Mouse (Mus musculus) liver, embryonic 16.5 days (tissue): ENCODE measurements around the gene Npas2. TPM values are rescaled to one million over a fixed set of nuclear protein-coding genes. Genes with fewer than 3 reads are reported as not detected.

Source experiments
- ATAC-seq: fragments of 200-750 bp; cut with Nextera tagmentation; 2 replicates; pipeline ENCODE4 v1.8.0; 2017; ENCODE audit warnings: low read depth, mild to moderate bottlenecking, moderate number of reproducible peaks, moderate library complexity
- H3K27ac ChIP-seq: fragments of 300-500 bp; sonication (generic); 2 replicates; pipeline ENCODE4 v1.5.1; 2014; ENCODE audit warnings: mild to moderate bottlenecking, low read length
- H3K27me3 ChIP-seq: fragments of 300-500 bp; sonication (generic); 2 replicates; pipeline ENCODE4 v1.6.1; 2014; ENCODE audit warnings: low read depth, low read length, mixed read lengths; ENCODE audit not compliant: control insufficient read depth, insufficient read depth
- H3K36me3 ChIP-seq: fragments of 300-500 bp; sonication (generic); 2 replicates; pipeline ENCODE4 v1.6.1; 2014; ENCODE audit warnings: mild to moderate bottlenecking; ENCODE audit not compliant: control insufficient read depth, insufficient read depth
- H3K4me1 ChIP-seq: fragments of 300-500 bp; sonication (generic); 2 replicates; pipeline ENCODE4 v1.6.1; 2014; ENCODE audit warnings: low read depth, low read length, mixed read lengths; ENCODE audit not compliant: control insufficient read depth
- H3K4me2 ChIP-seq: fragments of 300-500 bp; sonication (generic); 2 replicates; pipeline ENCODE4 v1.6.1; 2014; ENCODE audit warnings: low read depth, low read length, mixed read lengths
- H3K4me3 ChIP-seq: fragments of 300-500 bp; sonication (generic); 2 replicates; pipeline ENCODE4 v1.5.1; 2014; ENCODE audit warnings: low read depth, mild to moderate bottlenecking, low read length
- H3K9ac ChIP-seq: fragments of 300-500 bp; sonication (generic); 2 replicates; pipeline ENCODE4 v1.6.1; 2014; ENCODE audit warnings: low read depth, low read length
- H3K9me3 ChIP-seq: fragments of 300-500 bp; sonication (generic); replicated peaks from 2 replicates; pipeline ENCODE4 v1.6.1; 2016; ENCODE audit warnings: low read length; ENCODE audit not compliant: control insufficient read depth
- WGBS: fragments of 180-500 bp; shearing (Covaris S2); extraction: QIAGEN DNeasy Blood & Tissue Kit; methylation state at CpG from one replicate; pipeline ENCODE4 v1.1.7; 2014; ENCODE audit not compliant: insufficient replicate concordance; 5-methylcytosine and 5-hydroxymethylcytosine counted together
- polyA plus RNA-seq: library from polyadenylated mRNA; unstranded; fragments of >200 nt; fragmentation: Nextera tagmentation; extraction: Ambion mirVana; gene quantifications from 2 replicates; pipeline ENCODE4 v1.2.1, GENCODE M21; 2015

The Npas2 gene
- polyA plus RNA-seq, 1 experiment from 2014 or later = 0.42 TPM

DNA sequence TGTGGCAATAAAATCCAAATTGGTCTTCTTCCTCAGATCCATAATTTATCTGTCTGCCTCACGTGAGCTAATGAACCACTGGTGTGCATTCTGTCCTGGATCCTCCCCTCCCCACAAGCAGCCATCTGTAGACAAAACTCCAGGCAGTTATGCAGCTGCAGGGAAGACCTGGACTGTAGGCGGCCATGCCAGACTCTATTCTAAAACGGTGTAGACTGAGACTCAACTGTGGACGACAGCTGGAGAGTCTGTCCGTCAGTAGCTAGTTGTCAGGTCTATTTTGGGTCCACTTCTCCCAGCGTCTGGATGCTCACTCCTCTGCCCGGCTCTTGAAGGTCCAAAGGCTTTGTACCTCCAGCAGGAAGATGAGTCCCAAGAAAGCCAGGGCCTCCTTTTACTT, 134.0 kb downstream of the Npas2 start:
- ATAC-seq = no peak
- Histone ChIP-seq H3K4me2 (no peak overlapping the region), H3K36me3 (no peaks in the 10 kb centered on the region), H3K27me3 (no peaks in the 10 kb centered on the region), H3K27ac (no peak overlapping the region), H3K4me3 (no peak overlapping the region), H3K9me3 (no peaks in the 10 kb centered on the region), H3K9ac (no peak overlapping the region), H3K4me1 (no peaks in the 10 kb centered on the region)
- WGBS = 62% methylated on average over 7 of the region's 7 CpGs

GRCm38 (mm10) chr1:39330857-39331594, 137.5 kb downstream of the Npas2 start:
- Histone ChIP-seq H3K4me1 (no peaks in the 10 kb centered on the region), H3K27me3 (no peaks in the 10 kb centered on the region; the same call in 1 of the 2 replicates), H3K9me3 (no peaks in the 10 kb centered on the region), H3K27ac (no peak overlapping the region), H3K36me3 (no peaks in the 10 kb centered on the region), H3K4me2 (no peak overlapping the region), H3K9ac (no peak overlapping the region), H3K4me3 (no peak overlapping the region)
- no peak for ATAC-seq
- 71% methylated on average over 7 of the region's 7 CpGs for WGBS

DNA sequence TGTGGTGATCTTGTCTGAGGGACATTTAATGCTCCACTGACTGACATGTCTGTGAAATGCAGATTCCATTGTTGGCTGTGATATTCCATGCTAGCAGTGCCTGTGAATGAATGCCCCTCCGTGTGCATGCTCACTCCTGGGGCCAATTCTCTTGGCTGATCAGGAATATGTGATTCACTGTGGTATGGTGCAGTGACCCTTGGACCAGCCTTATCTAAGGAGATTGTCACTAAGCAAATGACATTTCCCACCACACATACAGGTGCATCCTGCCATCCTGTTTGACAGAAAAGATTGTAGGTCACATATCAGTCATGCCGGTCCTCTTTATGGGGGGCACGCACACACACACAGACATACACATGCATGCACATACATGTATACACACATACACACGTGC, 138.9 kb downstream of the Npas2 start:
- ATAC-seq = no peak
- Histone ChIP-seq H3K36me3 (no peaks in the 10 kb centered on the region), H3K9ac (no peak overlapping the region), H3K9me3 (no peaks in the 10 kb centered on the region), H3K4me3 (no peak overlapping the region), H3K4me2 (no peak overlapping the region), H3K4me1 (no peaks in the 10 kb centered on the region), H3K27ac (no peak overlapping the region), H3K27me3 (no peaks in the 10 kb centered on the region; the same call in 1 of the 2 replicates)
- 66% methylated on average over 4 of the region's 4 CpGs for WGBS

GRCm38 (mm10) chr1:39335561-39336196, 142.1 kb downstream of the Npas2 start:
- no peak for ATAC-seq
- H3K27ac ChIP-seq = no peak overlapping the region
- WGBS = 37% methylated on average over 15 of the region's 15 CpGs

GRCm38 (mm10) chr1:39336788-39337187, 143.3 kb downstream of the Npas2 start:
- Histone ChIP-seq H3K4me1 (no peaks in the 10 kb centered on the region), H3K36me3 (no peaks in the 10 kb centered on the region), H3K9me3 (no peaks in the 10 kb centered on the region), H3K27me3 (no peaks in the 10 kb centered on the region; the same call in none of the 2 replicates), H3K27ac (no peak overlapping the region), H3K9ac (no peak overlapping the region), H3K4me3 (no peak overlapping the region), H3K4me2 (no peak overlapping the region)
- no peak for ATAC-seq
- WGBS = 57% methylated on average over 8 of the region's 8 CpGs

More at GRCm38 (mm10) chr1:39335561-39336196, 142.1 kb downstream of the Npas2 start:
- Histone ChIP-seq H3K27me3 (no peaks in the 10 kb centered on the region; the same call in none of the 2 replicates), H3K9ac (no peak overlapping the region), H3K4me2 (no peak overlapping the region), H3K9me3 (no peaks in the 10 kb centered on the region), H3K4me3 (no peak overlapping the region), H3K4me1 (no peaks in the 10 kb centered on the region), H3K36me3 (no peaks in the 10 kb centered on the region)

DNA sequence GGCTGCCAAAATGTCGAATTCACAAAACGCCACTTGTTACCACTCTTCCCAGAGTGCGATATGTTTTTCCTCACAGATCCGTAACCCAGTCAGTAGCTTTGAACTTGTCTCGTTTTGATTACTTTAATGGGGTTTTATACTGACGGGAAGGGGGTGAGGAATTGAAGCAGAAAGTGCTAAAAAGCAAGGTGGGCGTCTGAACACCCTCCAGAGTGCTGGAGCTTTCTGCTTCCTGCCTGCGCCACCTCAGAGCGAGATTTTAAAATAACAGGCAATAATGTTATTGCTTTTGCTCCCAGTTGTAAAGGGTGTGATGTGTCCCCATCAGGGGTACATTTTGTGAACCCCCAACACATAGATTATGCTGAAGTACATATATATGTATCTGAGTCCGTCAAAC, 145.3 kb downstream of the Npas2 start:
- Histone ChIP-seq H3K36me3 (no peaks in the 10 kb centered on the region), H3K27me3 (no peaks in the 10 kb centered on the region; the same call in none of the 2 replicates), H3K27ac (no peak overlapping the region), H3K4me2 (no peak overlapping the region), H3K4me3 (no peak overlapping the region), H3K4me1 (no peaks in the 10 kb centered on the region), H3K9ac (no peak overlapping the region), H3K9me3 (no peaks in the 10 kb centered on the region)
- no peak for ATAC-seq
- 61% methylated on average over 10 of the region's 10 CpGs for WGBS

GRCm38 (mm10) chr1:39339455-39339854, 145.9 kb downstream of the Npas2 start:
- H3K4me2 ChIP-seq = no peak overlapping the region
- whole genome bisulfite sequencing = 33% methylated on average over 5 of the region's 5 CpGs

DNA sequence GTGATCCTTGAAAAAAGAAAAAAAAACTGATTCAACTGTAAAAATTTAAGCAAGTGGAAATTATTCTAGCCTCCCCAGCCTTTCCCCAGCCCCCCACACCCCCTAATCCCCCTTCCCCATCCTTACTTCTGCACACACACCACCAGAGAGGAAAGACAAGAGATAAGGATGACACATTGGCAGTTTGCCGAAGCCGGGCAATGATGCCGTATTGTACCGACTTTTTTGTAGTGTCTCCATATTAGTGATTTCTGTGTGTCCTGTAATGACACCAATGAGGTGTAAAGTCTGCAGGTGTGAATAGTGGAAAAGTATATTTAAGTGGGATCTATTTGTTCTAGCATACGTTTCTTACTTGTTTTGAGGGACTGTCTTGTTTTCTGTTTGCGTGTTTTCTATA, 146.6 kb downstream of the Npas2 start:
- Histone ChIP-seq H3K4me1 (no peaks in the 10 kb centered on the region), H3K9ac (no peak overlapping the region), H3K36me3 (no peaks in the 10 kb centered on the region), H3K27me3 (no peaks in the 10 kb centered on the region; the same call in none of the 2 replicates), H3K4me2 (no peak overlapping the region), H3K9me3 (no peaks in the 10 kb centered on the region), H3K27ac (no peak overlapping the region), H3K4me3 (no peak overlapping the region)
- no peak for ATAC-seq
- WGBS = 44% methylated on average over 6 of the region's 6 CpGs

More at GRCm38 (mm10) chr1:39339455-39339854, 145.9 kb downstream of the Npas2 start:
- Histone ChIP-seq H3K4me3 (no peak overlapping the region), H3K9ac (no peak overlapping the region), H3K27ac (no peak overlapping the region), H3K36me3 (no peaks in the 10 kb centered on the region), H3K4me1 (no peaks in the 10 kb centered on the region), H3K9me3 (no peaks in the 10 kb centered on the region), H3K27me3 (no peaks in the 10 kb centered on the region; the same call in none of the 2 replicates)
- ATAC-seq = no peak

GRCm38 (mm10) chr1:39340647-39341046, 147.1 kb downstream of the Npas2 start:
- WGBS = 11% methylated on average over 8 of the region's 8 CpGs
- Histone ChIP-seq H3K9ac (no peak overlapping the region), H3K36me3 (no peaks in the 10 kb centered on the region), H3K4me3 (no peak overlapping the region), H3K4me2 (no peak overlapping the region), H3K4me1 (no peaks in the 10 kb centered on the region), H3K27ac (no peak overlapping the region), H3K9me3 (no peaks in the 10 kb centered on the region), H3K27me3 (no peaks in the 10 kb centered on the region; the same call in 1 of the 2 replicates)
- ATAC-seq = no peak
